Mouse (Mus musculus): Measurements from ENCODE around the gene Dnajc8.

GRCm38 (mm10) chr4:132574809-132575347 is 39.5 kb downstream of the Dnajc8 start:
- no peak for TF ChIP-seq GATA1 (IDR thresholded peaks at IDR 0.05; ENCODE audit: borderline replicate concordance, low read length)
- TF ChIP-seq CTCF (IDR thresholded peaks at IDR 0.05; ENCODE audit: low read depth, low read length), result no peak

Measured in G1E (cell line).